Mouse (Mus musculus): ENCODE data around the gene Fam20b.

Fam20b gene

DNA sequence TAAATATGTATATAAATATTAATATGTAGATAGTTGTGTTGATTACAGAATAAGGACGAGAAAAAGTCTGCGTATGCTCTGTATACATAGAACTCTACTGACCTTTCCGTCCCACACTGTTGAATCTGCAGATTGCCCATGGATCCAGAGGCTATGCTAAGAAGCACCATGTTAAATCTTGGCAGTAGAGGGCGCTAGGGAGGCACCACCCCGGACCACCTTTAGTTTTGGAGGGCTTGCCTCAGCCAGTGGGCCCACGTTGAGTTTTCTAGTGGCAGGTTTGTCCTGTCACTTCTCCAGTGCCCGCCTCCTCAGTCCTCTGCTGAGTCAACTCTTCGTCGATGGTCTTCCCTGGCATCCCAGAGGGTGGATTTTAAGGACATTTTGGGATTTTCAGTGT lies 11.9 kb upstream of the Fam20b start:
- DNase-seq (ENCODE audit: low spot score in 2 of 2) = no peak

DNA sequence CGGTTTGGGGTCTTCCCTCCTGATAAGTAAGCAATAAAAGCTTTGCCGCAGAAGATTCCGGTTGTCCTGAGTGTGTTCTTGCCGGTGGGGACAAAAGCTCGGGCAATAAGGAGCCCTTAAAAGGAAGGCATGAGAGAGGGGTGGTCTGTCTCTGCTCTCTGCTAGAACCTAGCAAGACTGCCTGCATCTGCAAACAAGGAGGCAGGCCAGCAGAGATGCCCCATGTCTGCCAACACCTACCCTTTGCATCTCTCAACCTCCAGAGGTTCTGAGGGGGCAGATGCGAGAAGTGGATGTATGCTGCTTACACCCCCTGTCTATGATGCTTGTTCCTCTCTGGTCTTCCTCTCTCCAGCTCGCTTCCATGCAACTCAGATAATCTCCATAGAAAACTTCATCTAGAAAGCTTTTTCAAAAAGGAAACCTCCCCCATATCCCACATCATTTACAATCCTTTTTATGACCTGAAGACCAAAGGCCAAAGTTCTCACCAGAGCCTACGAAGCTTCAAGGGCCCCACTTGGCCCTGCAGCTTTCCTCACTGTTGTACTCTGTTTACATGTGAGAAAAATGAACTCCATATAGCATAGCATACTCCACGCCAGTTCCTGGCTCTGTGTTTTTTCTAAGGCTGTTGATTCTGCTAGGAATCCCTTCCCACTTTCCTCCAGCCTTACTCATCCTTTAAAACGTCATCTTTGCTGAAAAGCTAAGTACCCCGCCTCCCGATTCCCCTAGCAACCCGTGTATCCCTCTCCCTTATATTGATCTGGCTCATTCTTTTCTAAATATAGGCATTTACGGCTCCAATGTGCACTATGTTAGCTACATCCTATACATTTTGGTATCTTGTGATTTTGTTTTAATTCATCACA lies 8.6 kb upstream of the Fam20b start:
- no peak for DNase-seq (ENCODE audit: low spot score in 2 of 2)

DNA sequence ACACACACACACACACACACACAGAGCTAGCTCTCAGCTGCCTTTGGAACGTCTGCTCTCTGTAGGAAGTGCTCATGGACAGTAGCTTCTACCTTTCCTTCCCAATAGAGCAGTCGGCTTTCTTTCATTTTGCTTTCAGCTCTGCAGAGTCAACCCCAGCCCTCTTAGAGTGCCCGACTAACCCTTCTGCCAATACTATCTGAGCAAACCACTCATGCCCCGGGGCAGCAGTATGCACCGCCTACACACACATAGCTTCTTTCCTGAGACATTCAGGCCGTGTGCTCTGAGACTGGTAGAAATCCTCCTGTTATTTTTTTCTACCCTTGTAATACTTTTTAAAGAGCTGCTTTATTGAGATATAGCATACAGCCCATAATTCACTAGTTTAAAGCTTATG lies 3.2 kb upstream of the Fam20b start:
- DNase-seq (ENCODE audit: low spot score in 2 of 2) = no peak

DNA sequence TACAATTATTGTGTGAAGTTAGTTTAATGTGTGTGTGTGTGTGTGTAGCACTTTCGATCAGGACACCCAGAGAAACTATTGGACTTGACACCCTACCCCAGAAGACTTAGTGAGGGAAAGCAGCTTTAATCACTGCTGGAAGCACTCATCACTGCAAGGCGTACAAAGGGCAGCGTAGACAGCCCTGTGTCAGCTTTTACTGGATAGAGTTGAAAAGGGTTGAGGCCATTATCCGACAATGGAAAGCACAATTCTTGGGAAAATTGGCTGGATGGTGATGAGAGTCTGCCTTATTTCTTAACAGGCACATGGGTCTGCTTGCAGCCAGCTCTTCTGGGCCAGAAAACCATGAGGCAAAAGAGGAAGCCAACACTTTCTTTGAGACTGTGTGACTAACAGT lies 1.2 kb upstream of the Fam20b start:
- no peak for DNase-seq (ENCODE audit: low spot score in 2 of 2)

DNA sequence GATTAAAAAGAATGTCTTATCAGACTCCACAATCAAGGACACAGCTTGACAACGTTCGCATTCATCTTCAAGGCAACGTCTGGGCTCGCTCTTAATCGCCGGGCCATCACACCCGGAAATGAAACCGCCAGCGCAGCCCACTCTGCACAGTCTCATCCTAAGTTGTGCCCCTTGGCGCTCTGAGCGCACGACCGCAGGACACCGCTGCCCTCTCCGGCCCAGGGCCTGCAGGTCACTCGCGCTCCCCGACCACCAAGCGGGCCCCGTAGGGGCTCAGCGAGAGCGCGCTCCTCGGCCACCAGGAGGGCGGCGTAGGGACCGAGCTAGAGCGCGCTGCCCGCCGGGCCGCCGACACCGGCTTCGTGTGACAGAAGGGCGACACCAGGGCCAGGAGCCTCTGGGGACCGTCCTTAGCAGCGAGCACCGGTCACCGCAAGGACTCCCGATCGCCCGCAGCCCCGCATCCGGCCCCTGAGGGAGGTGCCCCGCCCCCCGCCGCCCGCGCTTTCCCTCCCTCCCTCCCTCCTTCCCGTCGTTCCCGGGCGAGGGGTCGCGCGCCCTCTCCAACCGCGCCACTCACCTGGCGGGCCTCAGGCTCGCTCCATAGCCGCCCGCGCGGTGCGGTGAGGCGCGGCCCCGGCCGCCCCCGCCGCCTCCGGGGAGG lies 468 bp downstream of the Fam20b start:
- peak in 1 of 2 experiments; percentile 36 for DNase-seq (ENCODE audit: low spot score in 2 of 2)

DNA sequence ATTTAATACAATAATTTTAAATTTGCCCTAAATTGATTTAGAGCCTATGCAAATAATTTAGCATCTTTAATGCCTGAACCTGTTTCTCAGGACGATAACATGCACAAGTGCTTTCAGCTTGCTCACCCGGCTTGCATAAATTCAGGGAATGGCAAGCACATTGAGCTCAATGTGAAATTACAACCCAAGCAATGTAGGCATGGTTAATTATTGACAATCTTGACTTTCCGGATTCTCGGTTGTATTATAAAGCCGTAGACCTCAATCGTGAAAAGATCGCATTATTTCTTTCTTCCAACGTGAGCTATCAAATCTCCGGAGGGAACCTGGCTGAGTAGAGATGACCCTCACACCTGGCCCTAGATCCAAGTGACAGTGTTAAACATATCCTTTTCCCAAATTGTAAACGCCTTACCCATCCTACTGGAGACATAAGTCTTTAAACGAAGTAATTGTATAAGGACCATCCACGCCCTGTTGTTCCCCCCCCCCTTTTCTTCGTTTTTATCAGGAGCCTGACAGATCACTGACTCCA lies 1.1 kb downstream of the Fam20b start:
- no peak for DNase-seq (ENCODE audit: low spot score in 2 of 2)

DNA sequence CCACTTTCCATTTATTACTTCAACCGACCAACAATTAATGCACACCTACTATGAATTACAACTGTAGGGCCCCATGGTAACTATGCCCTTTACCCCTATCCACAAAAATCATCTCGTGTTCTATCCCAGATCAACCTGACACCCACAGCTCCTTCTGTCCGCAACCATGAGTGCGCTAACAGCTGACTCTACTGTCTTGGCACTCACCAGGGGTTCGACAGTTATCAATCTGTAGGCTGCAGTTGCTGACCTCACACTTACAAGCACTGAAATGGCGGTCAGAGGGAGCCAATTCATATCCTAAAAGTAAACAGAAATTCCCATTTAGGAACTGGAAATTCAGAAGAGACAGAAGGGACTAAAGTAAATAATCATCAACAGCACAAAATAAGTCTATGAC lies 2.2 kb downstream of the Fam20b start:
- DNase-seq (ENCODE audit: low spot score in 2 of 2) = no peak

DNA sequence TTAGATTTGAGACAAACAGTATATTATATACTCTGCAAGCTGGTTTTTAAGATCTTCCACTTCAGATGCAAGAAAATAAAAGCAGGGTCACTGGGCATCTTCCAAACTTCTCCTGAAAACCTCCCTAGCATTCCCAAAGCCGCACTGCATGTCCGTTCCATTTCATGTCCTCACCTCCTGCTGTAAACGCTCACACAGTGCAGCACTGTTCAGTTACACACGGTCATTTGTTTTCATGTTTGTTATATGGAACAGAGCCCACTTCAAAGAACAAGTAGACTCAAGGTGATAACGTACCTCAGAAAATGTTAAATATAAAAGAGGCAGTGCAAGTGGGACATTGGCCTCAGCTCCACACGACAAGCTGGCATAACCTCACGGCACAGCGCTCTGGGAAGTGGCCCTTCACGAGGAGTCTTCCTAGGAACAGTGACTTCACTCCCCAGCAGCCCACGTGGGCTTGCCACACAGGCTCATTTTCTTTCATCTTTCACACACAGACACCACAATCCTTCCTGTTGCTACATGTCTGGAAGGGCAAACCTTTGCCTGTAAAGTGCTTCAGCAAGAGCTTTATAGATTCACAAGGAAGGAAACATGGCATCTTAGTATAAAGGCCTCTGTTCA lies 8.3 kb downstream of the Fam20b start:
- DNase-seq (ENCODE audit: low spot score in 2 of 2) = no peak

DNA sequence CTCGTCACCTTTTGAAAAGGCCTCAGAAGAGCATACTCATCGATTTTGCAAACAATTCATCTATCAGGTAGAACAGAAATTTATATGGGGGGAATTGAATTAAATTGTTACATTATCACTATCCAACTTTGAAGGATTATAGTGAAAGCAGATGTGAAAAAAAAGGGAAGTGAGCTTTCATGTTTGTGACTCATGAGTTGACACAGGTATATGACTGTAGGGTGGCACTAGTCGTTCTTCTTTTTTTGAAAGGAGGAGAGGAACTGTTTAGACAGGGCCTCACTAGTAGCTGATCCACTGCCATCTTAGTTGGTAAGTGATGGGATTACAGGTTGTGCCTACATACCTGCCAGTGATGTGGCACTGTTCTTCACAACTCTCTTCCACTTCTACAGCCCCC lies 10.2 kb downstream of the Fam20b start:
- DNase-seq (ENCODE audit: low spot score in 2 of 2) = no peak

DNA sequence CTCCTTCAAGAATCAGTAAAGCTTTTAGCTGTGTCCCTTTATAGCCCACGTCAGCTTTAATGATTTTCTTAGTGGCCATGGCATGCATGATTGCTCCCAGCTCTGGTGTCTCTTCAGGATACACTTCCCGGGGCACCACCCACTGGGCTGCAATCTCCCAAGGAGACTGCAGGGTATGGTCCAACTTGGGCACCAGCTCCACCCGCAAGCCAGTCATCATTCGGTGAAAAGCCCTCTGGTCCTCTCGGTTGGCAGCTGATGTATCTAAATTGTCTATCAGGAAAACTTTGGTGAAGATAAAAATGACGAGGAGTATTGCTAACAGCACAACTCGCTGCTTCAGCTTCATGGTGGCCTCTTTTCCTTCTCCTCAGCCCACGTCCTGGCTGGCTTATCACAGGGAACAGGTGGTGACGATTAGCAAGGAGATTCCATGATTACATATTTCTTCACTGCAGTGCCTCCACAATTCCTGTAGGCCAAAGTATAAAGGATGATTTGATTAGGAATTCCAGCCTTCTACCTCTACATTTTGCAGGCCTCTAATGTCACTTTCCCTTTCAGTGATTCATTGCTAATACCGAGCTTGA lies 13.1 kb downstream of the Fam20b start:
- DNase-seq (ENCODE audit: low spot score in 2 of 2) = peak in 1 of 2 experiments; percentile 22

DNA sequence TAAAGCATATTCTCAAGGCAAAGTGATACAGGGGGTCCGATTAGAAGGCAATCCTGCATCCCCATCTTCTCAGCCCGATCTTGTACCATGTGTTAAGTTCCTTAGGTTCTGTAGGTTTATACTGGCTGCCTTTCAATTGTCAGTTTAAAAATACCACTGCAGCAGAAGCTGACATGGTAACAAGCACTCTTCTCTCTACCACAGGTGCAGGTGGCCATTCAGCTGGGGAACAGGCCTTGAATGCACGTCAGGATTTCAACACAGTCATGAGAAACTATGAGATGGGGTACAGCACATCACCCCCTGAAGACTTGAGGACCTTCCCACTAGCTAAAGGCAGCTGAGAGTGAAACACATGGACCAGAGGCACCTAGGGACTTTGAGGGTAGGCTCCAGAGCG lies 15.4 kb downstream of the Fam20b start:
- no peak for DNase-seq (ENCODE audit: low spot score in 2 of 2)

DNA sequence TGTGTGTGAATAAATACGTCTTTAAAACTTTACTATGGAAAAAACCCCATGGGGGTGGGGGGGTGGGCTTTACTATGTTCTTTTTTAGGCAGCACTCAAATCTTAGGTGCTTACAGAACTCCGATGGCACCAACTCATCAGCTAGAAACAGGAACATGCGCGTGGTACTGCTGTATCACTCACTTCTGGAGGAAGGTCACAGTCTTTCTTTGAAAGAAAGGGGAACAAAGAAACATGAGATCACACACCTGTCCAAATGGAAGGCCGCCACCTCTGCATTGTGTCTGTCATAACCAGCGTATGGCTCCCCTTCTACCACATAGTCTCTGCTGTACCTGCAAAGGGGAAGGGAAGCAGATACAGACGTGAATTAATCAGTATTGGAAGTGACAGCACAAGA lies 16.7 kb downstream of the Fam20b start:
- DNase-seq (ENCODE audit: low spot score in 2 of 2) = no peak

DNA sequence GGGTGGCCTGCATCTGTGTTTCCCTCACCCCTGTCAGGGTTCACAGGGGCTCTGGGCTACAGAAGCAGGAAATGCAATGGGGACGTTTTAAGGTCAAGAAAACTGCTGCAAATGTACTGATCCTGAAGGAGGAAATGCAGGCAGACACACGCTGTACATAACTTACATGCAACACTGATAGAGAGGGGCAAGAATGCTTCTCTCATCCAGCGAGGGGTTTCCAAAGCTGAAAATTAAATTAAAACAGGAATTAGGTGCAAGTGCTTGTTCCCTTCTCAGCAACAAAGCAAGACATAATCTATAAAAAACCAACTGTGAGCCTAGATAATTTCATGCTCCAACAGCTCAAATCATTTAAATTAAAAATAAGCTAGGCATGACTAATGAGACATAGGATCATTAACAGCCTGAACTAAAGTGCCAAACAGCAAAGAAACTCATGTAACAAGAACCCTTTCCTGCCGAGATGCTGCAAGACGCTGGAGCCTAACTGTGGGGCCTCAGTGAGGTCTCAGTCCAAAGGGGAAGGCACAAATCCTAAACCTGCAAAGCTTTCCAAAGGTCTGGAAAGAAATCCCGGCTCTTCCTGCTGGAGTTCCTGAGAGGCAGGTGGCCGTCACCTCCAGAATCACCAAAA lies 32.7 kb downstream of the Fam20b start:
- no peak for DNase-seq (ENCODE audit: low spot score in 2 of 2)

DNA sequence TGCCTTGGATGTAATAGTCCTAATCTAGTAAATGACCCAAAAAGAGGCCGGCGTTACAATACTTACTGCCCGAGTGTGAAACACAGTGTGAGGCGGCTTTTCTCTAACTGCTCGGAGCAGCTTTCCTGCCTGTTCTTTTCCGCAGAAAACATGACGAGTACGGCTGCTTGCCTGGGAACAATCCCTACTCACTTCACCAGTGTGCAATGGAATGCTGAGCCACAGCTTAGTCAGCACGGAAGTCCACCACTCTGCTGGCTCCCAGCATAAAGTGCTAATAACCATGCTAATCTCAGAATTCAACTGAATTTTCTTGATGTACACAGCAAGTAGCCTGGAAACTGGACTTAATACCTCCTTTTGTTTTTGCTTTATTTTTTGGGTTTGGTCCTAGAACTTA lies 39.3 kb downstream of the Fam20b start:
- no peak for DNase-seq (ENCODE audit: low spot score in 2 of 2)

DNA sequence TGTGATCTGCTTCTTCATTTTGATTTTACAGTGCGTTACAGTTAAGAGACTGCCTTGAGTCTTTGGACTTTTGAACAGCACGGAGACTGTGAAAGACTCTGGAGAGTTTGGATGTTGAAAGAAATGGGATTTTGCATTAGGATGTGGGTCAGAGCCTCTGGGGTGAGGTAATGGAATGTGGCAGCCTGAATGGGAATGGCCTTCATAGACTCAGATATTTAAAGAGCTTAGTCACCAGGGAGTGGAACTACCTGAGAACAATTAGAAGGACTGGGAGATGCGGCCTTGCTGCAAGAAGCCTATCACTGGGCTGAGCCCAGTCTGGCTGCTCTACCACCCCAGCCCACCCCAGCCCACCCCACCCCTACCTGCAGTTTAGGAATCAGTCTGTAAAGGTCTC lies 41.7 kb downstream of the Fam20b start:
- DNase-seq (ENCODE audit: low spot score in 2 of 2) = no peak

DNA sequence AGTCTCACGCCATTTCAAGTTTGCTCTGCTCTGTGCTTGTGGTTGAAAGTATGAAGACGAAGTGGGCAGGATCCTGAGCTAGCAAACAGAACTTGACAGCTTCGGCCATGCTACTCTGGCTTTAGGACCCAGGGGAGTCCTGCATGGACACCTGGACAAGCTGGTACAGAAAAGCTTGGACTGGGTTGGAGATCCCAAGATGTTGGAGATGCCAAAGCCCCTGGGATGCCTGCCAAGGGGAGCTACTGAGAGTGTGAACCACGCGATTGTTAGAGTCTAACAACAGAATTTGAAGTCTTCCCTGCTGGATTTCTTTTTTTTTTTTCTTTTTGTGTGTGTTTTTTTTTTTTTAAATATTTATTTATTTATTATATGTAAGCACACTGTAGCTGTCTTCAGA lies 42.3 kb downstream of the Fam20b start:
- no peak for DNase-seq (ENCODE audit: low spot score in 2 of 2)

DNA sequence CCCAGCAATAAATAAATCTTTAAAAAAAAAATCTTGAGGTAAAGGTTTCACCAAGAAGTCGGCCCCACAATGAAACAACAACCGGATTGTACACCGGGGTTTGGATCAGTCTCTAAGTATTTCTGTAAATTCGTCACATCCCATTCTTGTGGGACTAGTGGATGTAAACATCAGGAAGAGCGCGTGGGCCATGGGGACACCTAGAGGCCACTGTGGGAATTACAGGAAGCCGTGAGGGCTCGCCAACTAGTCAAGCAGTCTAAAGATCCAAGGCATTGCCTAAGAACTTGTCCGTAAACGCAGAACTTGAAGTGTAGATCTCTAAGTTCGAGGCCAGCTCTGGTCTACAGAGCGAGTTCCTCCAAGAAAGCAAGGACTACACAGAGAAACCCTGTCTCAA lies 42.7 kb downstream of the Fam20b start:
- DNase-seq (ENCODE audit: low spot score in 2 of 2) = peak in 1 of 2 experiments; percentile 51

DNA sequence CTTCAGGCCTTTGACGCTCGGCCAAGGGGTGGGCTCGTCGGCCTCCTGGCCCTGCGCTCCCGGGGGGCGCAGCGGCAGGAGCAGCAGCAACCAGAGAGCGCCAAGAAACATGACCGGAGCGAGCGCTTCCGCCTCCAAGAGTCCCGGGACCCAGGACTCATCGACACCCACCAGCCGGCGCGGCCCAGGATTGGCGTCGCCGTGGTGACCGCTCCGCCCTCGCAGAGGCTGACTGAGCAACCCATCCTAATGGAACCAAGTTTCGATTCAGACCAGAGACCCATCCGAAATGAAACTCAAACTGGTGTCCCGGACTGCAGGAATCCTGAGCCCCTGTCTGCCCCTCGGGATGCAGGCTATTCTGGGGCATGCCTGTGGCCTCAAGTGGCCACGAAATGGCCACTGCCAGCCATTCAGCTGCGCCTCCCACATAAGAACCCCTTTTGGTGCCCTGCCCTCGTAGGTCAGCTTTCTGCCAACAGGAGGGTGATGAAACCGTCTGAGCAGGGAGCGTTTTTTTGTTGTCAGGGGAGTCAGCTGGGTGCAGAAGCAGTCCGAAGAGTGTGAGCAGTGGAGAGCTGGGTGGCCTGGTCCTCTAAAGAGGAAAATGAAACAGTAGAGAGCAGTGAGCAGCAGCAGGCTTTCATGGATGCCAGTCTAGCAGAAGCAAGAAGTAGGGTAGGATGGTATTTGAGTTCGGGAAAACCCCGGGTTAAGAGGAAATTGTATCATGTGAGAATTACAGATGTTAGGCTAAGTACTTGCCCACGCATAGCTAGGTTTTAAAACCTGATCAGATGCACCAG lies 44.5 kb downstream of the Fam20b start, which contains the start of gene Tor3a:
Tor3a (minus strand) TSS at position 162 of the 806 bp plus-strand sequence.
- DNase-seq (ENCODE audit: low spot score in 2 of 2) = peak; percentile 35 to 56

DNA sequence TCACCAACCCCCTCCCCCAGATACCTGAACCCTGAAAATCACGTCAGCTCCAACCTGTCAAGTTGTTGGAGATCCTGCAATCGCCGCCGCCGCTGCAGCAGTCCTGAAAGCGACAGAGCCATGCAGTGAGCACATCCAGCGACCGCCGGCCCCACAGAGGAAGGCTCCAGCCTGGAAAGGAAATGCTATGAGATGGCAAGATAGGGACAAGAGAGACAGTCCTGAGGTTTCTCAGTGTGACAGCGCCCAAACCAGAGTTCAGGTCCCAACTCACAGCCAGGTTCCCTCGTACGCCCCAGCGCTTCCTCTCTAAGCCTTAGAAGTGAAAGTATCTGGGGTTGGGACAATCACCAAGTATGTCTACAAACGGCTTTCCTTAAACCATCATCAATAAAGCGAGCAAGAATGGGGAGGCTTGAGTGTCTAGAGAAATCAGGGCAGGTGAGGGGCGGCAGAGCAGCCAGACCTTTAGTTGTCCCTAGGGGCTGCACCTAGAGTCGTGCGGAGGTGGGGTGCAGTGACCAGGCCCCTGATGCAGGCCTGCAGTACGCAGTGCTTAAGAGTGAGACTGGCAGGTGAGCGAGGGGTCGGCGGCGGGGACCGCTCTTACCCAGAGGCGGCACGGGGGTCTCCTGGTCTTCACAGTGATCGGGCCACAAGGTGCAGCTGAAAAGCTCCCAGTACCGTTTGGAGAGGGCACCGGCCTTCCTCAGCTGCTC lies 45.3 kb downstream of the Fam20b start:
- DNase-seq (ENCODE audit: low spot score in 2 of 2) = no peak

All from left cerebral cortex, adult 9 months (tissue).